Mouse (Mus musculus) right cerebral cortex, postnatal 4 days (tissue): ENCODE measurements around the gene Ndufb5.
"Not testable (repeated sequence)": the region's sequence is repeated elsewhere in the genome, so short reads cannot be mapped to it uniquely, and the experiment has no call there.

Experiments used
- DNase-seq: peaks from one replicate; pipeline ENCODE4 v3.0.0-alpha.2; 2022

Gene Ndufb5

GRCm38 (mm10) chr3:32736244-32737171 lies at the start of gene Ndufb5:
Gene Ndufb5, plus strand, starts transcription at chr3:32736990.
- peak; percentile 91 for DNase-seq

GRCm38 (mm10) chr3:32687156-32687555 lies 49.6 kb upstream of the Ndufb5 start:
- no peak for DNase-seq

DNA sequence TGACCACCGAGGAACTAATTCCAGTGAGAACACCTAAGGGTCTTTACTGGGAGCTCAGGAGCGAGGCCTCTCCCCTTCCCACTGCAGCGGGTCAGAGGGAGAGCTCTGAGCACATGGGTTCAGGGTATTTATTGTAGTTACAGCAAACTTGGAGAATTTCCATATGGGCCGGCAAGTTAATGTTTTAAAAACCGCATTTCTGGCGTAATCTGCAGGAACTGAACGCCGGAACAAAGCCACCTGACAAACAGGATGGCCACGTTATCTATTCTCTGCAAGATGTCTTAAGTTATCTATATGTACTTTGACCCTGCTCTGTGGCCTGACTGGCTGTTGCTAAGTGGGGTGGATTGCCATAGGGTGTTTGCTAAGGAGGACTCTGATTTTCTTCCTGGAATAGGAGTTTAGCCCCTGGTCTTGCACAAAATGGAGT lies 47.2 kb upstream of the Ndufb5 start:
- DNase-seq, result no peak

GRCm38 (mm10) chr3:32690008-32690407 lies 46.8 kb upstream of the Ndufb5 start:
- no peak for DNase-seq

DNA sequence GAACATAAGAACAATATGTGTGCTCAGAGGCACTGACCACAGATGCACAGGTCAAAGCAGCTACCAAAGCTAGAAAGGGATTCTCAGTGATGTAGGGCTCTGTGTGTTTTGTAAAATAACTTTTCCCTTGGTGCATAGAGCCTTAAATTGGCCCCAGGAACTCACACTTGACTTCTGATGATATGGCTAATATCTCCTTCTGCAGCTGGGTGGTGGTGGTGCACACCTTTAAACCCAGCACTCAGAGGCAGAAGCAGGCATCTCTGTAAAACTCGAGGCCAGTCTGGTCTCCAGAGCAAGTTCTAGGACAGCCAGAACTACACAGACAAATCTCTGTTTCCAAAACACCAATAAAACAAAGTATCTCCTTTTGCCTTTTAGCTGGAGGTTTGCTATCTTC lies 45.9 kb upstream of the Ndufb5 start:
- DNase-seq, result no peak

DNA sequence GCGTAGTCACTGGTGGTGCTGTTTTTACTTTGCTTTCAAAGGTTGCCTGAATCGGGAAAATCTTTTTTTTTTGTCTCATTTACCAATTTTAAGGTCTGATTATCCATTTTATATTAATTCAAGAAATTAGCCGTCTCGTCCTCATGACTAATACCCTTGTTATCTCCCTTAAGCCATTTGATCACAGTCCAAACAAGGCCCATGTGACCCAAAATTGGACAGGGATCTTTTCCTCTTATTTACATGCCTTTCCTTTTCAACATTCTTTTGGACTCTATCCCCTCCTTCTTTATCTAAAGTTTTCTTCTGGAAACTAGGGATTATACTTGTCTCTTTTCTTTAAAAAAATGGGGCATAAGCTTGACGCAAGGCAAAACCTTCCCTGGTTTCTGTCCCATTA lies 44.9 kb upstream of the Ndufb5 start:
- DNase-seq, result no peak

DNA sequence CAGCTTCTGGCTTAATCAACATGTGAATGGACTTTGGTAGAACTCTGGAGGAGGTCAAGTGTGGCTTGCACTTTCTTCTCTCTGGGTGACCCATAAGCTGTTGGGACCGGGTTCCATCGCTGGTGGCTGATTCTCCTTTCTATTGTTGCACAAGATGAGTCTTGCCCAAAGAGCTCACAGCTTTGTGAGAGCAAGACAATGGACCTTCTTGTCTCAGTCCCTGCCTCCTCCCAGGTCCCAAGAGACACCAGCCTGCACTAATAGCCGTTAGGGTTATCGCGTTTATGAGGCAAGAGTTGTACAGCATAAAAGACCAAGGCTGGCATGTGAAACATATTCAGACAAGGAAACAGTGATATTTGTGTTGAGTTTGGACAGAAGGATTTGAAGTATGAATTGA lies 42.6 kb upstream of the Ndufb5 start:
- DNase-seq, result no peak

- DNase-seq, result no peak
Observed at GRCm38 (mm10) chr3:32694737-32695582, 41.8 kb upstream of the Ndufb5 start.

- no peak for DNase-seq
Observed at GRCm38 (mm10) chr3:32695583-32695980, 41.2 kb upstream of the Ndufb5 start.

GRCm38 (mm10) chr3:32698228-32698863 lies 38.4 kb upstream of the Ndufb5 start:
- DNase-seq, result peak; percentile 98

GRCm38 (mm10) chr3:32704021-32704420 lies 32.8 kb upstream of the Ndufb5 start:
- not testable (repeated sequence) for DNase-seq

- DNase-seq, result not testable (repeated sequence)
Observed at GRCm38 (mm10) chr3:32704632-32705031, 32.2 kb upstream of the Ndufb5 start.

GRCm38 (mm10) chr3:32705647-32706348 lies 31.0 kb upstream of the Ndufb5 start, which contains the start of gene Actl6a:
Gene Actl6a, plus strand, starts transcription at chr3:32706298.
- DNase-seq, result not testable (repeated sequence)

GRCm38 (mm10) chr3:32708052-32708367 lies 28.8 kb upstream of the Ndufb5 start:
- DNase-seq, result no peak

GRCm38 (mm10) chr3:32708368-32709231 lies 28.2 kb upstream of the Ndufb5 start:
- peak; percentile 98 for DNase-seq

DNA sequence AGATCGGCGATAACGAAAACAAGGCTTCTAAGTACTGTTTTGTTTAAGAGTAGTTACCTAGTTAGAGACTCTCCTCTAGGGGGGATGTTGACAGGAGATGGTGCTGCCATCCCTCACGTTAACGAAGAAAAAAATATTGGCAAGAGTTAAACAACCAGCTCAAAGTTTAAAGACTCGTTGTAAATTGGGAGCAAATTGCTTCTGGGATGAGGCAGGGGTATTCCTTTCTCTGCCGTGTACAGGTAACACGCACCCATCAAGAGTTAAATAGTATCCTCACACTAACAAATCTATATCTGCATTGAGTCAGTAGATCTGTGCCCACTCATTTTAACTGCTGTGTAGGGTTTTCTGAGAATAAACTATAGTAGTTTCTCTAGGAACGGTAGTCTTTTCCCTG lies 27.4 kb upstream of the Ndufb5 start:
- DNase-seq, result no peak

DNA sequence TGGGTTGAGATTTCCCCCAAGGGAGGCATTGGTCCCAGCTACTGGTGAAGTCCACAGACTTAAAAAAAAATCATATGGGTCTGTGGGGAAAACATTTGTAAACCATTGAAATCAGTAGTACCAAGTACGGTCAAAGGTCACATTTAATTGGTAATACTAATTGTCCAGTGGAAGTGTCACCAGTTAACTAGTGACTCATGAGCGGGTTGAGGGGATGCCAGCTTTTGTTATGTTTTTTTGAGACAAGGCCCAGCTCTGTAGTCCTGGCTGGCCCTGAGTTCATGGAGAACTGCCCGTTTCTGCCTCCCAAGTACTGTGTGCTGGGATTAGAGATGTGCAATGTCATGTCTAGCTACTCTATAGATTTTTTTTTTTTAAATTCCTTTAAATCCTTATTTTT lies 23.1 kb upstream of the Ndufb5 start:
- DNase-seq, result no peak

DNA sequence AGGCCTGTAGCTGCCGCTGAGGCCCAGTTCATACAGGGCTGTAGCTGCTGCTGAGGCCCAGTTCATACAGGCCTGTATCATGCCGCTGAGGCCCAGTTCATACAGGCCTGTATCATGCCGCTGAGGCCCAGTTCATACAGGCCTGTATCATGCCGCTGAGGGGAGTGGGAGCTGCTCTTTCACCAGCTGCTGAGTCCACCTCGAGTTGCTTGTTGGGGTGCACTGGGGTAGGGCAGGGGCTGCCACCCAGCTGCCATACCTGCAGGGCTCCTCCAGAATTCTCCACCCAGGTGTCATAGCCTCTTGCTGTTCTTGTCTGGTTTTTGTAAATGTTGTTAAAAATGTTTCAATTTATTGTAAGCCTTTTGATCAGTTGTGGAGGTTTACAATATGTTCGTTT lies 19.4 kb upstream of the Ndufb5 start:
- DNase-seq, result not testable (repeated sequence)

- DNase-seq, result no peak
Observed at GRCm38 (mm10) chr3:32718271-32718670, 18.5 kb upstream of the Ndufb5 start.

DNA sequence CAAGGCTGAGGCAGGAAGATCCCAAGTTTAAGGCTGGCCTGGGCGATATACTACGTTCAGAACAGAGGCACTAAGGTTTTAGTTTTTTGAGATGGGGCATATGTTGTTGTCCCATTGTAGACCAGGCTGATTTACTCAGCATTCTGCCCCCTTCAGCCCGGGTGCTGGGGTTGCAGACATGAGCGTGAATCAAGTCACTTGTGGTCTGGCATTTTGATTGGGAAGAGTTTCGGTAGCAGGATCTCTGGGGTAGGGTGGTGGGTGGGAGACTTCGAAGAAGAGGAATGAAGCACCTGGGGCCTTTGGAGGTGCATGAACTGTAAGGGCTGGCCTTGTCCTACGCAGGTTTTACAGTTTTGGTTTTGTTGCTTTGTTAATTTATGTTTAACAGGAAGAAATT lies 12.6 kb upstream of the Ndufb5 start:
- no peak for DNase-seq

DNA sequence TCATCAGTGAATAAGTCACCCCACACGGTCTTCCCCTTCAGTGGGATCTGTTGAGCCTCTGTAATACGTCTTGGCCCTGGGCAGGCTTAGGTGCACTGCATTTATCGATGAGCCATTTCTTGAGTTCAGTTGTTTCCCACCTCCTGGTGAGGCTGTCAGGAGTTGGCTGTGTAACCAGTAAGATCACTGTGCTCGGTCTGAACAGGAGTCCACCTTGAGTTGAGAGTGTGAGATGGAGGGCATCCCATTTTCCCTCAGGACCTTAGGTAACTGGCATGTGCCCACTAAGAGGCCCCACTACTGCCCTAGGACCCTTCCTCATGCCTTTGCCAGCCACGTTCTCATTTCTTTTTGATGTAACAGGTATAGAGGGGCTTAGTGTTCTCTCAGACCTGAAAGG lies 10.8 kb upstream of the Ndufb5 start:
- no peak for DNase-seq

DNA sequence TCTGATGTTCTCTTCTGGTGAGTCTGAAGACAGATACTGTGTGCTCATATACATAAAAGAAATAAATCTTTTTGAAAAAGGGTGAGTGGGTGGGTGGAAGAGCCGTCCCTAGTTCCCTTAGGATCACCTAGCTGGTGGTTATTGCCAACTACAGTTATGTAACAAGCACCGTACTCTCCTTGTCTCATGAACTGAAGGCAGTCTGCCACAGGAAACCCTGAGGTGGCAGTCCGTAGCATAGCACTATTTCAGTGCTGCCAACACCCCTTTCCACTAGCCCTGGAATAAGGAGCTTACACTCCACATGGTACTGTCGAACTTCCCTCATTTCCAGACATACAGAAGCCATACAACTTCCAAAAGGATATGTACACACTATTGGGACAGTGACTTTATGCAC lies 8.9 kb upstream of the Ndufb5 start:
- no peak for DNase-seq
